Mouse (Mus musculus): ENCODE data around the gene Cd99l2.

DNA sequence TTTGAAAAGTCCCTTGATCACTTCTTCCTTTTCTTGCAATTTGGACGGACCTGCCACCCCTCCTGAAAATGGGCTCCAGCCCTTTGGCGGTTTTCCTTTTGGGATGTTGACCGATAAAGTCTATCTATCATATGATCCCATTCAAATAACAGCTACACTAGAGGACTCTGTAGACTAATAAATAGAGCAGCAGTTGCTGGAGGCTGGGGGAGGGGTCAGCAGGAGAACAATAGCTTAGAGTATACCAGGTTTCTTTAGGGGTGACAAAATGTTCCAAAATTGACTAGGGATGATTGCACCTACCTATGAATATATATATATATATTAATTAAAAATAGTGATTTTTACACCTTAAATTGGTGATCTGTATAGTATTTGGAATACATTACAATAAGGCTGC is 35.5 kb upstream of the Cd99l2 start:
- no peak for TF ChIP-seq CTCF (IDR thresholded peaks at IDR 0.05; ENCODE audit: insufficient read depth, low read length)
- no peak for TF ChIP-seq POLR2A (IDR thresholded peaks at IDR 0.05; ENCODE audit: borderline replicate concordance, extremely low read depth, low read depth, low read length)

Data from lung, adult 2 months (tissue).